In genomic region chr4:152345120-152345889, GRCm38 (mm10) we compare ENCODE assay signal across 9 mouse cellular contexts. TPM values are rescaled to one million over a fixed set of nuclear protein-coding genes. Genes with fewer than 3 reads are reported as not detected.
DNase-seq lines count a peak whose midpoint lies in the region; ATAC-seq and TF ChIP-seq lines count a peak whose summit lies in the region.
"Had no signal": no experiment of that assay in that cellular context is flagged by ENCODE, and none has a peak within 500 bp of the region (broad histone marks: within the 10 kb centered on the region; RNA-seq: fewer than 3 reads in every experiment).

No protein-coding gene starts in this region.

- no peak overlapping the region for H3K4me3 ChIP-seq in heart, embryonic 11.5 days (ENCODE audit: low read depth, low read length)
- H3K4me3 ChIP-seq in E14TG2a.4 (replicated peaks; ENCODE audit: low read length): peak overlapping the region; percentile 37
- no peak overlapping the region for H3K4me3 ChIP-seq in stomach, embryonic 15.5 days (replicated peaks)
- H3K4me3 ChIP-seq in hindbrain, embryonic 10.5 days: no peak overlapping the region
- H3K4me3 ChIP-seq in forebrain, embryonic 16.5 days (replicated peaks; ENCODE audit: low read length): no peak overlapping the region
- H3K4me3 ChIP-seq: limb, embryonic 15.5 days had no signal

- peaks cover 64% of the 10 kb centered on the region for H3K27me3 ChIP-seq in heart, embryonic 11.5 days (ENCODE audit: control insufficient read depth, insufficient read depth, low read length)
- peaks cover 10% of the 10 kb centered on the region for H3K27me3 ChIP-seq in E14TG2a.4 (ENCODE audit: insufficient read depth, low read length)
- H3K27me3 ChIP-seq in stomach, embryonic 15.5 days (replicated peaks): peaks cover 40% of the 10 kb centered on the region
- peaks cover 73% of the 10 kb centered on the region for H3K27me3 ChIP-seq in hindbrain, embryonic 10.5 days (ENCODE audit: insufficient read depth, poor library complexity, severe bottlenecking)
- H3K27me3 ChIP-seq in forebrain, embryonic 16.5 days (replicated peaks; ENCODE audit: control insufficient read depth, insufficient read depth, low read length): no peaks in the 10 kb centered on the region

- H3K4me1 ChIP-seq in heart, embryonic 11.5 days (ENCODE audit: control insufficient read depth, insufficient read depth, low read length): peaks cover 3% of the 10 kb centered on the region; the same call in 1 of the 2 replicates
- peaks cover 93% of the 10 kb centered on the region for H3K4me1 ChIP-seq in E14TG2a.4 (replicated peaks; ENCODE audit: low read depth, low read length)
- H3K4me1 ChIP-seq in stomach, embryonic 15.5 days: peaks cover 18% of the 10 kb centered on the region; the same call in 1 of the 2 replicates
- H3K4me1 ChIP-seq in hindbrain, embryonic 10.5 days (replicated peaks): peaks cover 37% of the 10 kb centered on the region
- H3K4me1 ChIP-seq in forebrain, embryonic 16.5 days (replicated peaks; ENCODE audit: control insufficient read depth, insufficient read depth, low read length): peaks cover 22% of the 10 kb centered on the region

- no peak overlapping the region for H3K9ac ChIP-seq in heart, embryonic 11.5 days (ENCODE audit: low read depth, low read length)
- no peak overlapping the region for H3K9ac ChIP-seq in stomach, embryonic 15.5 days
- no peak overlapping the region for H3K9ac ChIP-seq in forebrain, embryonic 16.5 days (replicated peaks; ENCODE audit: low read depth, low read length)
- H3K9ac ChIP-seq: limb, embryonic 15.5 days had no signal

- WGBS in heart, embryonic 11.5 days (ENCODE audit: insufficient replicate concordance): 51% methylated on average over 7 of the region's 7 CpGs
- WGBS in stomach, embryonic 15.5 days: 38% methylated on average over 7 of the region's 7 CpGs
- 66% methylated on average over 7 of the region's 7 CpGs for WGBS in hindbrain, embryonic 10.5 days
- 50% methylated on average over 7 of the region's 7 CpGs for WGBS in forebrain, embryonic 16.5 days

- no peak overlapping the region for H3K27ac ChIP-seq in heart, embryonic 11.5 days (ENCODE audit: low read depth, low read length)
- H3K27ac ChIP-seq in stomach, embryonic 15.5 days: no peak overlapping the region
- no peak overlapping the region for H3K27ac ChIP-seq in hindbrain, embryonic 10.5 days
- H3K27ac ChIP-seq in forebrain, embryonic 16.5 days (ENCODE audit: low read length): no peak overlapping the region
- H3K27ac ChIP-seq: limb, embryonic 15.5 days had no signal

- TF ChIP-seq CTCF in E14TG2a.4 (conservative IDR thresholded peaks at IDR 0.05; ENCODE audit: low read length): no peak

- ATAC-seq in heart, embryonic 11.5 days (replicated peaks; ENCODE audit: insufficient number of reproducible peaks, low FRiP score, low TSS enrichment): no peak
- ATAC-seq in stomach, embryonic 15.5 days (ENCODE audit: insufficient read depth, low FRiP score, low read depth): 0 out of 2 replicates have a peak, but pooled peaks have one; percentile 12
- no peak for ATAC-seq in forebrain, embryonic 16.5 days

- no peaks in the 10 kb centered on the region for H3K36me3 ChIP-seq in heart, embryonic 11.5 days (ENCODE audit: control insufficient read depth, insufficient read depth, low read length)
- H3K36me3 ChIP-seq in E14TG2a.4 (ENCODE audit: insufficient read depth, low read length): no peaks in the 10 kb centered on the region
- H3K36me3 ChIP-seq in stomach, embryonic 15.5 days: no peaks in the 10 kb centered on the region
- H3K36me3 ChIP-seq in hindbrain, embryonic 10.5 days: no peaks in the 10 kb centered on the region
- H3K36me3 ChIP-seq in forebrain, embryonic 16.5 days (ENCODE audit: control insufficient read depth, insufficient read depth): no peaks in the 10 kb centered on the region
- H3K36me3 ChIP-seq: limb, embryonic 15.5 days had no signal

- peak; percentile 98 for DNase-seq in heart, adult 11 months
- DNase-seq in gastrocnemius, postnatal 36 days: peak; percentile 36 to 59
- DNase-seq in lung, adult 18-20 months: peak; percentile 77 to 86
- no peak for DNase-seq in hindbrain, embryonic 10.5 days (ENCODE audit: low spot score)

- no peak overlapping the region for H3K4me2 ChIP-seq in heart, embryonic 11.5 days
- no peak overlapping the region for H3K4me2 ChIP-seq in stomach, embryonic 15.5 days
- no peak overlapping the region for H3K4me2 ChIP-seq in forebrain, embryonic 16.5 days (ENCODE audit: low read length)
- H3K4me2 ChIP-seq: limb, embryonic 15.5 days had no signal

- no peaks in the 10 kb centered on the region for H3K9me3 ChIP-seq in heart, embryonic 11.5 days (replicated peaks; ENCODE audit: control insufficient read depth, low read length)
- no peaks in the 10 kb centered on the region for H3K9me3 ChIP-seq in E14TG2a.4 (ENCODE audit: low read length)
- H3K9me3 ChIP-seq in stomach, embryonic 15.5 days: no peaks in the 10 kb centered on the region
- no peaks in the 10 kb centered on the region for H3K9me3 ChIP-seq in hindbrain, embryonic 10.5 days
- H3K9me3 ChIP-seq in forebrain, embryonic 16.5 days (ENCODE audit: control insufficient read depth, low read length): no peaks in the 10 kb centered on the region
- H3K9me3 ChIP-seq: limb, embryonic 15.5 days had no signal

- intact Hi-C loops in gastrocnemius, postnatal 36 days (cut with DNase I): no loop called here

RNA-seq across cellular contexts. Expression of gene Chd5, which starts 6.9 kb away (rescaled TPM):
- polyA plus RNA-seq in heart, embryonic 11.5 days (2014; fragmentation: Nextera tagmentation; extraction: Ambion mirVana): 0.04 and 0.07 TPM in 2 replicates
- under 1 TPM; 0.10 to 0.13 TPM for total RNA-seq in gastrocnemius, postnatal 36 days (2021)
- 1.4 and 1.5 TPM in 2 replicates for polyA plus RNA-seq in stomach, embryonic 15.5 days (2015; fragmentation: Nextera tagmentation; extraction: Ambion mirVana)
- 0.09 and 0.10 TPM in 2 replicates for polyA plus RNA-seq in hindbrain, embryonic 10.5 days (2016; fragmentation: Nextera tagmentation; extraction: Ambion mirVana)
- polyA plus RNA-seq in forebrain, embryonic 16.5 days (2015; fragmentation: Nextera tagmentation; extraction: Ambion mirVana): 26.4 and 33.5 TPM in 2 replicates

RNA-seq across cellular contexts. Expression of gene Rpl22, which starts 19.8 kb away (rescaled TPM):
- 285 and 300 TPM in 2 replicates for polyA plus RNA-seq in heart, embryonic 11.5 days (2014; fragmentation: Nextera tagmentation; extraction: Ambion mirVana)
- total RNA-seq in gastrocnemius, postnatal 36 days (2021): 100 to 1,000 TPM; 165 to 223 TPM
- 372 and 377 TPM in 2 replicates for polyA plus RNA-seq in stomach, embryonic 15.5 days (2015; fragmentation: Nextera tagmentation; extraction: Ambion mirVana)
- 276 and 327 TPM in 2 replicates for polyA plus RNA-seq in hindbrain, embryonic 10.5 days (2016; fragmentation: Nextera tagmentation; extraction: Ambion mirVana)
- 173 and 196 TPM in 2 replicates for polyA plus RNA-seq in forebrain, embryonic 16.5 days (2015; fragmentation: Nextera tagmentation; extraction: Ambion mirVana)

RNA-seq across cellular contexts. Expression of gene Rnf207, which starts 26.5 kb away (rescaled TPM):
- polyA plus RNA-seq in heart, embryonic 11.5 days (2014; fragmentation: Nextera tagmentation; extraction: Ambion mirVana): 27.4 and 27.5 TPM in 2 replicates
- not detected for total RNA-seq in gastrocnemius, postnatal 36 days (2021)
- 1.0 TPM in 2 replicates for polyA plus RNA-seq in stomach, embryonic 15.5 days (2015; fragmentation: Nextera tagmentation; extraction: Ambion mirVana)
- 3.0 and 3.3 TPM in 2 replicates for polyA plus RNA-seq in hindbrain, embryonic 10.5 days (2016; fragmentation: Nextera tagmentation; extraction: Ambion mirVana)
- 2.4 and 4.0 TPM in 2 replicates for polyA plus RNA-seq in forebrain, embryonic 16.5 days (2015; fragmentation: Nextera tagmentation; extraction: Ambion mirVana)

RNA-seq across cellular contexts. Expression of gene Icmt, which starts 48.3 kb away (rescaled TPM):
- 15.9 and 22.6 TPM in 2 replicates for polyA plus RNA-seq in heart, embryonic 11.5 days (2014; fragmentation: Nextera tagmentation; extraction: Ambion mirVana)
- total RNA-seq in gastrocnemius, postnatal 36 days (2021): 10 to 100 TPM; 14.4 to 17.3 TPM
- polyA plus RNA-seq in stomach, embryonic 15.5 days (2015; fragmentation: Nextera tagmentation; extraction: Ambion mirVana): 19.1 and 21.4 TPM in 2 replicates
- polyA plus RNA-seq in hindbrain, embryonic 10.5 days (2016; fragmentation: Nextera tagmentation; extraction: Ambion mirVana): 22.3 and 29.1 TPM in 2 replicates
- 20.7 and 21.3 TPM in 2 replicates for polyA plus RNA-seq in forebrain, embryonic 16.5 days (2015; fragmentation: Nextera tagmentation; extraction: Ambion mirVana)

RNA-seq across cellular contexts. Expression of gene Hes3, which starts 53.8 kb away (rescaled TPM):
- not detected in 2 replicates for polyA plus RNA-seq in heart, embryonic 11.5 days (2014; fragmentation: Nextera tagmentation; extraction: Ambion mirVana)
- not detected for total RNA-seq in gastrocnemius, postnatal 36 days (2021)
- polyA plus RNA-seq in stomach, embryonic 15.5 days (2015; fragmentation: Nextera tagmentation; extraction: Ambion mirVana): 0.09 TPM in 1 of 2 replicates, not detected in the other
- 9.2 and 17.3 TPM in 2 replicates for polyA plus RNA-seq in hindbrain, embryonic 10.5 days (2016; fragmentation: Nextera tagmentation; extraction: Ambion mirVana)
- polyA plus RNA-seq in forebrain, embryonic 16.5 days (2015; fragmentation: Nextera tagmentation; extraction: Ambion mirVana): not detected in 2 replicates
- polyA plus RNA-seq: limb, embryonic 15.5 days had no signal

Comparison
In these comparisons a context has a peak if more than half of its experiments do, and no peak if none do; other contexts are left out.
1. RNA of gene Chd5, which starts 6.9 kb away (polyA plus RNA-seq): 26.4 to 33.5 TPM in forebrain, embryonic 16.5 days; 1.4 to 1.5 TPM in stomach, embryonic 15.5 days, 0.09 to 0.10 TPM in hindbrain, embryonic 10.5 days and 0.04 to 0.07 TPM in heart, embryonic 11.5 days; every median in the first group is over 10 times any median in the second.